Mouse (Mus musculus) forebrain, embryonic 13.5 days (tissue): ENCODE measurements around the gene Hddc3. TPM values are rescaled to one million over a fixed set of nuclear protein-coding genes. Genes with fewer than 3 reads are reported as not detected.
"Not testable (repeated sequence)": the region's sequence is repeated elsewhere in the genome, so short reads cannot be mapped to it uniquely, and the experiment has no call there.

Experiments
- ATAC-seq: fragments of 200-750 bp; cut with Nextera tagmentation; 2 replicates; pipeline ENCODE4 v1.8.0; 2017
- H3K27ac ChIP-seq: fragments of 300-500 bp; sonication (generic); 2 replicates; pipeline ENCODE4 v1.5.1; 2015; ENCODE audit warnings: inconsistent platforms, mild to moderate bottlenecking, moderate library complexity
- H3K27me3 ChIP-seq: fragments of 300-500 bp; sonication (generic); 2 replicates; pipeline ENCODE4 v1.6.1; 2015; ENCODE audit warnings: mild to moderate bottlenecking, inconsistent platforms
- H3K36me3 ChIP-seq: fragments of 300-500 bp; sonication (generic); 2 replicates; pipeline ENCODE4 v1.6.1; 2015; ENCODE audit warnings: mild to moderate bottlenecking, inconsistent platforms; ENCODE audit not compliant: poor library complexity, severe bottlenecking
- H3K4me1 ChIP-seq: fragments of 300-500 bp; sonication (generic); 2 replicates; pipeline ENCODE4 v1.6.1; 2015; ENCODE audit warnings: inconsistent platforms
- H3K4me2 ChIP-seq: fragments of 300-500 bp; sonication (generic); 2 replicates; pipeline ENCODE4 v1.6.1; 2015; ENCODE audit warnings: inconsistent platforms, mild to moderate bottlenecking, moderate library complexity
- H3K4me3 ChIP-seq: fragments of 300-500 bp; sonication (generic); 2 replicates; pipeline ENCODE4 v1.5.1; 2015; ENCODE audit warnings: mild to moderate bottlenecking, inconsistent platforms
- H3K9ac ChIP-seq: fragments of 300-500 bp; sonication (generic); 2 replicates; pipeline ENCODE4 v1.6.1; 2015; ENCODE audit warnings: mild to moderate bottlenecking, inconsistent platforms
- H3K9me3 ChIP-seq: fragments of 300-500 bp; sonication (generic); replicated peaks from 2 replicates; pipeline ENCODE4 v1.6.1; 2016; ENCODE audit warnings: inconsistent platforms
- WGBS: fragments of 180-500 bp; shearing (Covaris S2); methylation state at CpG from one replicate; pipeline ENCODE4 v1.1.7; 2015; 5-methylcytosine and 5-hydroxymethylcytosine counted together
- polyA plus RNA-seq: library from polyadenylated mRNA; unstranded; fragments of >200 nt; fragmentation: Nextera tagmentation; extraction: Ambion mirVana; gene quantifications from 2 replicates; pipeline ENCODE4 v1.2.1, GENCODE M21; 2015

Gene Hddc3
- polyA plus RNA-seq, 1 experiment from 2014 or later: 22.3 TPM

DNA sequence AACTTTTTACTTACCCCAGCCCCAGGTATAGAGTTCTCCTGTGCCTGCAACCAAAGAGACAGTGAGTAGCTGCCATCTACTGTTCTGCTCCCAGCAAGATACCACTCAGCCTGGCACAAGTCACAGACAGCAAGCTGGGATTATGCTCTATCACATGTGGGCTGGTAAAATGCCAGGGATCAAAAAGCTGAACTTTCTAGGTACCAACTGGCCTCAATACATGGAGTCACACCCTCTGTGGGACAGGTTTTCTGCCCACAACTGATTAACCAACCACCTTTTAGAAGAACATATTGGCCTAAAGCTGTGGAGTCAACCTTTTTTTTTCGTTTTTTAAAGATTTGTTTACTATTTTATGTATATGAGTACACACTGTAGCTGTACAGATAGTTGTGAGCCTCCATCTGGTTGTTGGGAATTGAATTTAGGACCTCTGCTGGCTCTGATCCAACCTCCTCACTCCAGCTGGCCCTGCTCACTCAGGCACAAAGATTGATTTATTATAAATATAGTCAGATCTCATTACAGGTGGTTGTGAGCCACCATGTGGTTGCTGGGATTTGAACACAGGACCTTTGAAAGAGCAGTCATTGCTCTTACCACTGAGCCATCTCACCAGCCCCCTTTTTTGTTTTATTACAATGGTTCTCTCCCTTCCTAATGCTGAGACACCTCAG is 25.3 kb upstream of the Hddc3 start:
- Histone ChIP-seq H3K36me3 (peaks cover 79% of the 10 kb centered on the region), H3K4me2 (no peak overlapping the region), H3K4me1 (peaks cover 7% of the 10 kb centered on the region), H3K27me3 (no peaks in the 10 kb centered on the region), H3K27ac (no peak overlapping the region), H3K9me3 (no peaks in the 10 kb centered on the region), H3K9ac (no peak overlapping the region), H3K4me3 (no peak overlapping the region)
- no peak for ATAC-seq
- 66% methylated on average over 1 of the region's 1 CpGs for WGBS

DNA sequence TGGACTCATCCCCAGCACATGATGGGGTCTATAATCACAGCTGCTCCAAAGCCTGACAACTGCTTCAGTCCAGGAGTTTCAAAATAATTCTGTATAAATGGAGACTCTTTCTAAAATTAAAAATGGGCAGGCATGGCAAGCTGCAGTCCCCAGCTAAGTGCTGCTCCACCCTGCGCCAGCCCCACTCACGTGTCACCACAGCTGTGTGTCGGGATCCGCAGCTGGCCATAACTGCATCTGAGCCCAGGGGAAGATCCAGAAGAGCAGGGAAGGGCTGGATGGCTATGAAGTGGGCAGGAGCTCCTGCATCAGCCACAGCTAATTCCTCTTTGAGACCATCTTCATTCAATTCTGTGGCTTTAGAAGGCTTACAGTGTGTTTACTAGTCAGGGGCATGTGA is 24.2 kb upstream of the Hddc3 start:
- Histone ChIP-seq H3K36me3 (peaks cover 68% of the 10 kb centered on the region), H3K4me1 (peaks cover 18% of the 10 kb centered on the region), H3K9ac (no peak overlapping the region), H3K4me3 (no peak overlapping the region), H3K27ac (no peak overlapping the region), H3K4me2 (no peak overlapping the region), H3K27me3 (no peaks in the 10 kb centered on the region), H3K9me3 (no peaks in the 10 kb centered on the region)
- ATAC-seq: no peak
- WGBS: 90% methylated on average over 4 of the region's 4 CpGs

- H3K27me3 ChIP-seq: no peaks in the 10 kb centered on the region
- H3K4me1 ChIP-seq: peaks cover 20% of the 10 kb centered on the region
- no peak overlapping the region for H3K9ac ChIP-seq
- no peak overlapping the region for H3K4me3 ChIP-seq
- H3K36me3 ChIP-seq: peaks cover 56% of the 10 kb centered on the region
- WGBS: 81% methylated on average over 19 of the region's 19 CpGs
- no peak overlapping the region for H3K27ac ChIP-seq
- no peaks in the 10 kb centered on the region for H3K9me3 ChIP-seq
- no peak for ATAC-seq
- H3K4me2 ChIP-seq: no peak overlapping the region
Observed at GRCm38 (mm10) chr7:80319846-80320496, 22.9 kb upstream of the Hddc3 start.

DNA sequence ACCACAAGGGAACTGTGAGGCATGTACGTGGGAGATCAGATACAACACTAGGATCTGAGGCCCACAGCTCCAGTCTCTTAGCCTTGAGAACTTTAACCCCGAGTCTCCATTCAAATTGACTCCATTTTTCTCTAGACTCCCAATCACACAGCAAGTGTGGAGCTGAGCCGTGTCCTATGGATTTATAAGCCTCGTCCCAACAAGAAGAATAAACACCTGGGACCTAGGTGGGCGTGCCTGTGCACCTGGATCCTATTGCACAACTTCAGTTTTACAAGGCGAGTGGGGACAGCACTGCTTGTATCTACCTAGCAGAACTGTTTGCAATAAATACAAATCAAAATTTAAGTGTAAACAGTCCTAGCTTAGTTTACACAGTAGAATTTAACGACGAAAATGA is 19.6 kb upstream of the Hddc3 start:
- Histone ChIP-seq H3K4me3 (peak overlapping the region; percentile 64), H3K9ac (peak overlapping the region; percentile 78), H3K27me3 (no peaks in the 10 kb centered on the region), H3K9me3 (no peaks in the 10 kb centered on the region), H3K36me3 (peaks cover 63% of the 10 kb centered on the region), H3K4me1 (peaks cover 24% of the 10 kb centered on the region), H3K4me2 (peak overlapping the region; percentile 70), H3K27ac (peak overlapping the region; percentile 84; the same call in 1 of the 2 replicates)
- 17% methylated on average over 8 of the region's 8 CpGs for WGBS
- ATAC-seq: no peak

- H3K4me2 ChIP-seq: peak within 1 kb of the TSS; percentile 70
- H3K9me3 ChIP-seq: no peaks in the 10 kb centered on the region
- H3K4me1 ChIP-seq: peaks cover 24% of the 10 kb centered on the region
- H3K27ac ChIP-seq: peak within 1 kb of the TSS; percentile 84
- H3K36me3 ChIP-seq: peaks cover 63% of the 10 kb centered on the region
- peak within 1 kb of the TSS; percentile 64 for H3K4me3 ChIP-seq
- under 1% methylated on average over 37 of the region's 38 CpGs for WGBS
- peak; percentile 100 for ATAC-seq
- H3K27me3 ChIP-seq: no peaks in the 10 kb centered on the region
- H3K9ac ChIP-seq: peak within 1 kb of the TSS; percentile 78
Observed at GRCm38 (mm10) chr7:80324043-80324815, 18.7 kb upstream of the Hddc3 start, which contains the start of gene Rccd1. TSS of gene Rccd1 (minus strand) at chr7:80324454.

DNA sequence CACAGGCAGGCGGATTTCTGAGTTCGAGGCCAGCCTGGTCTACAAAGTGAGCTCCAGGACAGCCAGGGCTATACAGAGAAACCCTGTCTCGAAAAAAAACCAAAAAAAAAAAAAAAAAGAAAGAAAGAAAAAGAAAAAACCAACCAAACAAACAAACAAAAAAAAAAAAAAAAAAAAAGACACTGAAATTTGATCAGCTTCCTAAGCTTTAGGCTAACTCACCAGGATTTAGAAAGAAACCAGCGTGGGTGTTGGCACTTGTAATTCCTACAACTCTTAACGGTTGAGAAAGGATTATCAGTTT is 18.1 kb upstream of the Hddc3 start:
- H3K4me2 ChIP-seq: peak overlapping the region; percentile 70
- H3K36me3 ChIP-seq: peaks cover 63% of the 10 kb centered on the region
- H3K4me3 ChIP-seq, H3K9me3 ChIP-seq, ATAC-seq, H3K27me3 ChIP-seq, H3K9ac ChIP-seq: not testable (repeated sequence)
- 55% methylated on average over 5 of the region's 5 CpGs for WGBS
- peak overlapping the region; percentile 84 for H3K27ac ChIP-seq
- peaks cover 24% of the 10 kb centered on the region for H3K4me1 ChIP-seq

DNA sequence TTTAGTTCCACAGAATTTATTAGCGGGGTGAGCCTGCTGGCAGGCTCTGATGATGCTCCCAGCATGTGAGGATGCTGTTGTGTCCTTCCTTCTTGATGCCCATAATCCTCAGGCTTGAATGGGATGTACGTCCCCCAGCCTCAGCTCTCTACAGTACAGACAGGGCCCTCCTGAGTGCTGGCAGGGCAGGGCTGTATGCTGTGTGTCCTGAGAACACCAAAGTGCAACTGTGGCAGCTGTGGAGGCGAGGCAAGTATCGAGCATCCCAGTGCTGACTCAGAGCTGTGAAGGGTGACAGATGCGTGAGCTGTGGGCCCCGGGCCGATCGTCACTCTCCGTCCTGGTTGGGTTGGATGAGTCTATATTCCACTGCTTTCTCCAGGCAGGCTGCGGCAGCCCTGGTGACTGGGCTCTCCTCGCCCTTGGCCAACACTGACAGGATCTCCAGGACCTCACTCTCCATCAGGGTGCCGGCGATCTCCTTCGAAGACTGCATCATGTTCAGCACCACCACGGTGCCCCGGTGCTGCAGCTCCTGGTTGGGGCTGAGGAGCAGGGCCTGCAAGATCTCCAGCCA is 17.5 kb upstream of the Hddc3 start:
- Histone ChIP-seq H3K9ac (no peak overlapping the region), H3K27ac (peak overlapping the region; percentile 19; the same call in 1 of the 2 replicates), H3K4me1 (peaks cover 24% of the 10 kb centered on the region), H3K27me3 (no peaks in the 10 kb centered on the region), H3K4me3 (no peak overlapping the region), H3K36me3 (peaks cover 63% of the 10 kb centered on the region), H3K9me3 (no peaks in the 10 kb centered on the region), H3K4me2 (no peak overlapping the region)
- ATAC-seq: no peak
- 98% methylated on average over 16 of the region's 16 CpGs for WGBS

DNA sequence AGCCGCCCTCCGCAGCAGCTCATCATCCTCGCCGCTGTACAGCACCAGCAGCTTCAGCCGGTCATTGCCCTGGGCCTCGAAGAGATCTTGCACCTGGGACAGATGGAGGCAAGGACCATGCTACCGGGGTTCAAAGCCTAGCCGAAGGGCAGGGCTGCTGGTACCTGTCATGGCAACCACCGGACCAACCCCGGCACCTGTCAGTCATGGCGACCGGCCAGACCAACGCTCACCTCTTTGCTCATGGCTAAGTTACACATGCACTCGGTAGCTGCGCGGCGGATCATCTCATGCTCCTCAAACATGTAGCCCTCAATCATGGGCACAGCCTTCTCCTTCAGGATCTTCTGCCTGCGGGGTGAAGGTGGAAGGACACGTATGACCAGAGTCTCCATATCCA is 16.8 kb upstream of the Hddc3 start:
- H3K4me2 ChIP-seq: no peak overlapping the region
- H3K27me3 ChIP-seq: no peaks in the 10 kb centered on the region
- H3K36me3 ChIP-seq: peaks cover 63% of the 10 kb centered on the region
- H3K4me3 ChIP-seq: no peak overlapping the region
- H3K4me1 ChIP-seq: peaks cover 24% of the 10 kb centered on the region
- H3K9ac ChIP-seq: no peak overlapping the region
- 97% methylated on average over 19 of the region's 19 CpGs for WGBS
- H3K9me3 ChIP-seq: no peaks in the 10 kb centered on the region
- no peak for ATAC-seq
- H3K27ac ChIP-seq: no peak overlapping the region

GRCm38 (mm10) chr7:80330278-80330677 is 12.6 kb upstream of the Hddc3 start:
- no peak overlapping the region for H3K4me3 ChIP-seq
- no peaks in the 10 kb centered on the region for H3K9me3 ChIP-seq
- H3K4me1 ChIP-seq: 0 out of 2 replicates have a peak, but pooled peaks cover under 1% of the 10 kb centered on the region
- no peak overlapping the region for H3K4me2 ChIP-seq
- no peak for ATAC-seq
- 93% methylated on average over 8 of the region's 8 CpGs for WGBS
- no peaks in the 10 kb centered on the region for H3K27me3 ChIP-seq
- H3K36me3 ChIP-seq: peaks cover 100% of the 10 kb centered on the region
- H3K9ac ChIP-seq: no peak overlapping the region
- H3K27ac ChIP-seq: no peak overlapping the region

DNA sequence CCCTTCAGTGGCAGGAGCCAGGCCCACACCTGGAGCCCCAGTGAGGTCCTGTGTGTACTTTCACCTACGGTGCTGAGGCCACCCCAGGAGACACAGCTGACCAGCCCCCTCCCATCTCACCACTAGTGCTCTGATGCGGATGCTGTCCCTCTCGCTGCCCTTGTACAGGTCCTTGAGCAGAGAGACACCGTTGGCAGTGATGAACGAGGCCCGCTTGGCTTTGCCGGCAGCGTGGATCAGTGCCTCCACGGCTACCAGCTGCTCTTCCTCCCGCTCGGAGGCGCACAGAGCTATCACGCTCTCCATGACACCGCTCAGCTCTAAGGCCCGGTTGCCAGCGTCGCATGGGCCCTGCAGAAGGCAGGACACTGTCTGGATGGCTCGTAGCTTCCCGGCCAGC is 11.5 kb upstream of the Hddc3 start:
- whole genome bisulfite sequencing: 97% methylated on average over 19 of the region's 19 CpGs
- no peaks in the 10 kb centered on the region for H3K4me1 ChIP-seq
- H3K9me3 ChIP-seq: no peaks in the 10 kb centered on the region
- H3K27me3 ChIP-seq: no peaks in the 10 kb centered on the region
- no peak overlapping the region for H3K4me3 ChIP-seq
- H3K36me3 ChIP-seq: peaks cover 100% of the 10 kb centered on the region
- H3K9ac ChIP-seq: no peak overlapping the region
- H3K27ac ChIP-seq: no peak overlapping the region
- no peak overlapping the region for H3K4me2 ChIP-seq
- ATAC-seq: no peak

DNA sequence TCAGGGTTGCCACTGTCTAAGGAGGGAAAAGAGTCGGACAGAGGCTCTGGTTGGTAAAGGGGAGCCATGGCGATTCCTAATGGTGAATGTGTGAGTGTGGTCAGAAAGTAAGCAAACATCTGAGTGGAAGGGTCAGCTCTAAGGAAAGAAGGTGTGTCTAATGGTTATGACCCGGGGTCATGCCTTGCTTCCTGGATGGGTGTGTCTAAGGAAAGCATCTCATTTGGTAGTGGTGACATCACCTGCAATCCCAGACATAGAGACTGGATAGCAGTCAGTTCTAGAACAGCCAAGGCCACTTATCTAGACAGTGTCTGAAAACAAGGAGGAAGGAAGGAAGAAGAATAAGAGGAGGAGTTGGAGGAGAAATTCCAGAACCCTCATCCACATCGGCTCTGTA is 8.1 kb upstream of the Hddc3 start:
- no peak for ATAC-seq
- Histone ChIP-seq H3K9ac (no peak overlapping the region), H3K27ac (no peak overlapping the region), H3K9me3 (no peaks in the 10 kb centered on the region), H3K36me3 (peaks cover 75% of the 10 kb centered on the region), H3K4me2 (no peak overlapping the region), H3K27me3 (no peaks in the 10 kb centered on the region), H3K4me3 (no peak overlapping the region), H3K4me1 (peaks cover 20% of the 10 kb centered on the region)
- WGBS: 93% methylated on average over 4 of the region's 4 CpGs

DNA sequence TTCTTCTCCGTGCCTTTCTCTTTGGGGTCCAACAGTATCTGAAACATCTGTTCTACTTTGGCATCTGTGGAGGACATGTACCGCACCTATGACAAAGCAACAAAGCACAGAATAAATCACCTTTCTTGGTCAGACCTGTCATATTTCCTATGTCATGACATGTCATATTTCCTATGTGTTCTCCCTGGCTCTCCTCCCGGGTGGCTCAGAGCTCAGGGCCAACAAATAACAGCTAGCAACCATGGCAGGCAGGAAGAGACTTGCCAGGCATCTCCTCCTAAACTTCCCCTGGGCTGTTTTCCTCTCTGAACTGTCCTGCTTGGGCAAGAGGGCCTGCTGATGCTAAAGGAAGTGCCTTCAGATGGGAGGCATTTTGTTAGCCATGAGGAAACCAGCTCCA is 6.0 kb upstream of the Hddc3 start:
- WGBS: 95% methylated on average over 3 of the region's 3 CpGs
- H3K36me3 ChIP-seq: peaks cover 54% of the 10 kb centered on the region

More for the DNA sequence above, 6.0 kb upstream of the Hddc3 start:
- H3K4me3 ChIP-seq: no peak overlapping the region
- peaks cover 35% of the 10 kb centered on the region for H3K4me1 ChIP-seq
- no peaks in the 10 kb centered on the region for H3K27me3 ChIP-seq
- ATAC-seq: no peak
- H3K9ac ChIP-seq: no peak overlapping the region
- H3K27ac ChIP-seq: no peak overlapping the region
- no peak overlapping the region for H3K4me2 ChIP-seq
- H3K9me3 ChIP-seq: no peaks in the 10 kb centered on the region
